Mouse (Mus musculus) testis, adult 2 months (tissue): ENCODE measurements around the gene Wipf2. TPM values are rescaled to one million over a fixed set of nuclear protein-coding genes. Genes with fewer than 3 reads are reported as not detected.
A peak's percentile ranks its signal among the peaks of the same experiment; 100 is the strongest.
"Not testable (repeated sequence)": the region's sequence is repeated elsewhere in the genome, so short reads cannot be mapped to it uniquely, and the experiment has no call there.

Experiments
- H3K27ac ChIP-seq: fragments of 200-500 bp; 2 replicates; pipeline ENCODE4 v1.5.1; 2012; ENCODE audit warnings: low read depth, low read length; ENCODE audit not compliant: control insufficient read depth, insufficient read depth
- H3K27me3 ChIP-seq: fragments of 200-500 bp; 2 replicates; pipeline ENCODE4 v1.6.1; 2012; ENCODE audit warnings: mild to moderate bottlenecking, low read length, moderate library complexity; ENCODE audit not compliant: control insufficient read depth, insufficient read depth
- H3K36me3 ChIP-seq: fragments of 200-500 bp; 2 replicates; pipeline ENCODE4 v1.6.1; 2012; ENCODE audit warnings: mild to moderate bottlenecking, low read length; ENCODE audit not compliant: control insufficient read depth, insufficient read depth
- H3K4me1 ChIP-seq: fragments of 200-500 bp; 2 replicates; pipeline ENCODE4 v1.6.1; 2012; ENCODE audit warnings: low read length; ENCODE audit not compliant: control insufficient read depth, insufficient read depth
- H3K4me3 ChIP-seq: fragments of 200-500 bp; 2 replicates; pipeline ENCODE4 v1.5.1; 2012; ENCODE audit warnings: low read depth, mild to moderate bottlenecking, low read length, moderate library complexity, mixed read lengths; ENCODE audit not compliant: control insufficient read depth
- CTCF ChIP-seq: fragments of 200-500 bp; IDR thresholded peaks from 2 replicates; pipeline ENCODE4 v1.5.1; 2012; ENCODE audit warnings: low read depth, mild to moderate bottlenecking, inconsistent platforms, low read length, moderate library complexity; ENCODE audit not compliant: control insufficient read depth, insufficient read depth, insufficient replicate concordance
- POLR2A ChIP-seq: fragments of 200-500 bp; IDR thresholded peaks from 2 replicates; pipeline ENCODE4 v1.6.1; 2012; ENCODE audit warnings: low read depth, mild to moderate bottlenecking, inconsistent platforms, low read length, moderate library complexity; ENCODE audit not compliant: control insufficient read depth
- polyA plus RNA-seq: library from polyadenylated mRNA; depleted of rRNA; stranded (reverse); fragments of >200 nt; gene quantifications from 2 replicates; pipeline ENCODE4 v1.2.3, GENCODE M21; 2012

Wipf2 gene
- polyA plus RNA-seq, 1 experiment, result 6.4 TPM

DNA sequence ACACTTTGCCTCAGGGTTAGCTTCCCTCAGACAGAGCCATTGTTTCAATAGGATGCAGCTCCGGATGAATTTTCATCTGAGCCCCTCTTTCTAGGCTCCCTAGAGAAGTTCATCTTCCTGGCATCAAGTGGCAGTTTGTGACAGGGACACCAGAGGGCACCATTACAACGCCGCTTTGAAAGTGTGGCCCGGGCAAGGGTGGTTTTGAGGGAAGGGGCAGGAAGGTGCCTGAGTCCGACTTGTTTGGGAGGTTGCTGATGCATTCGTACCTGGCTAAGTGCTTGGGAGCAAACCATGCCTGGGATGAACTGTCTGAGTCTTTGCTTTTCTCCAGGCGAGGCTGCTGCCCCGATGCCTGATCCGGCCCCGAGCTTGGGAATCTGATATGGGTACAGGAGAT lies 58.9 kb downstream of the Wipf2 start:
- not testable (repeated sequence) for H3K27ac ChIP-seq, H3K36me3 ChIP-seq, H3K27me3 ChIP-seq, H3K4me3 ChIP-seq
- TF ChIP-seq CTCF, result peak; percentile 37; the same call in 1 of the 2 replicates
- peaks cover 18% of the 10 kb centered on the region for H3K4me1 ChIP-seq

DNA sequence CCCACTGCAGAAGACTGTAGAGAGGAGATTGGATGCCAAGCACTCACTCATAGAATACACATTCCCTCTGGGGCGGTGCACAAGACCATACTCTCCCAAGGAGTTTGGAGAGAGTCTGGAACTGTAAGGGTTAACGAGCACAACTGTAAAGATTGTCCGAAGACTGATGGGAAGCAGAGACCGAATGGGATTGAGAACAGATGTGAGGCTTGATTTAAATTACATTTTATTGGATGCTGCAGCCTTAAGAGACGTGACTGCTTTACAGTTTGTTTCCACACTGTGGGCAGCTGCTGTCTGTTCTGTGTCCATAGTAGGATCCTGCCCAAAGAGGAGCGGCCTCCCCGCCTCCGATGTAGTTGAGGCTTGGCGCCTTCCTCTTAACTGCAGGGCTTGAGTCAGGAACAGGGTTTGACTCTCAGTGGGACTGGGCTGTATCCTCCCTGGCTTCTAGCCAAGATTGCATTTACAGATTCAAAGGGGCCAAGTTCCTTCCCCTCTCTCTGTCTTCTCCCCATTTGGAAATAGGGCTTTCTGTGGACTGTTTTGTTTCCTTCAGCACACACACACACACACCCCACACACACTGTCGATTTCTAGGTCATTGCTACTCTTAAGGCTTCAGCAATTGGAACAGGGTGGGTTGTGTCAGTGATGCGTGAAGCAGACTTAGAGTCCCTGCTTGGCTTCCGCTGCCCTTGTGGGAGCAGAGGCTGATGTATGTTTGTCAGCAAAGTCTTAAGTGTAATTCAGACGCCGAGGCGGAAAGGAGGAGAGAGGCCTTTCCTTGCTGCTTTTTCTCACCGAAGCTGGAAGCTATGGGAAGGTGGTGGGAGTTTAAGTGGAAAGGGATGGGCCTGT lies 59.6 kb downstream of the Wipf2 start:
- not testable (repeated sequence) for H3K27ac ChIP-seq, H3K27me3 ChIP-seq, H3K4me3 ChIP-seq, H3K36me3 ChIP-seq
- H3K4me1 ChIP-seq, result peaks cover 25% of the 10 kb centered on the region

DNA sequence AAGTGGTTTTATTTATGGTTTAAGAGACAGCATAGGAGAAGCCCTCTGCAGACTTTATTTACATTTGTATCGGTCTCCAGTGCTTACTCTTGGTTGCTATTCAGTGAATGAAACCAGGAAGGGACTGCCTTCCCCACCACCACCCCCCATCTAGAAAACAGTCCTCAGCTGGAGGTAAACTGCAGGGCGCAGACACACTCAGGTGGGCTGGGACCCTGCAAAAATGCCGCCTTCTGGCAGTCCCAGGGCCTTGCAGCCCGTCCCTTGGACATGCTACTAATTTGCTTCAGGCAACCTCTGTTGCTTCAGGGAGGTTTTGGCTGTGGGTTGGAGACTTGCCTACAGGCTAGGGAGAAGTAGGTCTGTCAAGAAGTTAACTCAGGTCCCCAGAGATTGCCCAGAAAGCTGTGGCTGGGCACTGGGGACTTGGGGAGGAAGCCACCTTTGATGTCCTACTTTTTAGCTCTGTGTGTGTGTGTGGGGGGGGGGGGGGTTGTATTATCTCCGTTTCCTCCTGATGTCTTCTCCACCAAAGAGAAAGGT lies 61.3 kb downstream of the Wipf2 start:
- TF ChIP-seq CTCF, result no peak
- TF ChIP-seq POLR2A, result no peak
- H3K27me3 ChIP-seq, result no peaks in the 10 kb centered on the region
- no peak overlapping the region for H3K4me3 ChIP-seq
- no peak overlapping the region for H3K27ac ChIP-seq
- peaks cover 28% of the 10 kb centered on the region for H3K4me1 ChIP-seq
- H3K36me3 ChIP-seq, result no peaks in the 10 kb centered on the region

DNA sequence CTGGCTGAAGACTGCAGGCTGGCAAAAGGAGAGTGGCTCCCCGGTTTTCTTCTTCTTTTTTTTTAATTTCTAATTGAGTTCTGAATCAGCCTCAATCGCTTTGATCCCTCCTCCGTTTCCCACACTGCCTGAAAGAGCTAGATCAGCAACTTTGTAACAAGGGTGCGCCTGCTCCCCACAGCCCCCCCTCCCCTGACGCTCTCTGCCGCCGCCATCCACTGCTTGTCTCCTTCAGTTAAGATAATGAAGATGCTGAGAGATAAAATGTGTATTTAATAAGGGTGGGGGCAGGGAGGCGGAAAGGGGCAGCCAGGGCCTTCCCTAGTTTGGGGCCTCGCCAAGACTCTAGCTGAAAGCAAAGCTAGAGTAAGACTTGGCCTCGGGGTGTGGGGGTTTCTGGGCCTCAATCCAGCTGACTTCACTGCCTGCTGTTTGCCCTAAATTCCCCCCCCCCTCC lies 61.9 kb downstream of the Wipf2 start:
- TF ChIP-seq CTCF, result no peak
- no peak for TF ChIP-seq POLR2A
- Histone ChIP-seq H3K27me3 (no peaks in the 10 kb centered on the region), H3K4me3 (no peak overlapping the region), H3K36me3 (no peaks in the 10 kb centered on the region), H3K4me1 (peaks cover 28% of the 10 kb centered on the region), H3K27ac (no peak overlapping the region)

DNA sequence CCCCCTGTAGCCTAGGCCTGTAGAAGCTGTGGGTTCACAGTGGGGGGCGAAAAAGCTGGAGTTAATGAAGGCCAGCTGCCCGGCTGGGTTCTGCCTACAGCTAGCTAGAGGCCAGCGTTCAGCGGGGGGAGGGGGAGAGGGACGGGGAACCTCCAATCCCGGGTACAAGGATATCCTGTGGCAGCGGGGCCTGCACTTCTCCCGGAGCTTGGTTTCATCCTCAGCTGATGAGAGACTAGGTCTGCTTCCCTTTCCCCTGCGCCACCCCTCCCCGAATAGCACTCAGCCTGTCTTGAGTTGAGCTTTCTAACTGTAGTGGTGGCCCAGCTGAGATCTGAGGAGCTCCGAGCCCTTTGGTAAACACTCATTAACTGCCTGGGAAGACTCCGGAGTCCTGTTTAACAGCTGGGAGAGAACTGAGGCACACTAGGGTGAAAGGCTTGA lies 62.5 kb downstream of the Wipf2 start:
- H3K27me3 ChIP-seq, result no peaks in the 10 kb centered on the region
- H3K4me1 ChIP-seq, result peaks cover 28% of the 10 kb centered on the region
- H3K27ac ChIP-seq, result peak overlapping the region; percentile 1; the same call in 1 of the 2 replicates
- TF ChIP-seq POLR2A (no peak), CTCF (no peak)
- no peak overlapping the region for H3K4me3 ChIP-seq
- no peaks in the 10 kb centered on the region for H3K36me3 ChIP-seq

DNA sequence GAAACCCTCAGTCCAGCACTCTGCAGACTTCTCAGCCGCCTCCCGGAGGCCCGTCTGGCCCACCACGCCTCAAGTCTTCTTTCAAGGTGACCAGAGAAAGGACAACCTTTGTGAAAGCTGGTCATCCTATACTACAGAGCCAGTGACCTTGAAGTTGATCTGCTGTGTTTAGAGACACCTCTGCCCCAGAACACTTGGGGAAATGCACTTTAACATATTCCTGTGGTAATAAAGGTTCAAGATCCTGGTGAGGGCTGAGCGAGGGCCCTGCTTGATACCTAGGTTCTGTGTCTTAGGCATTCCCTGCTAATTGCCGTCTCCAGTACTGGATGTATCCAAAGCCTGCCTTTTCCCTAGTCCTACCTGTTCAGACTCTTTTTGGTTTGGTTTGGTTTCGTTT lies 63.1 kb downstream of the Wipf2 start:
- H3K27ac ChIP-seq, result no peak overlapping the region
- TF ChIP-seq POLR2A (no peak), CTCF (no peak)
- H3K4me1 ChIP-seq, result peaks cover 28% of the 10 kb centered on the region
- no peak overlapping the region for H3K4me3 ChIP-seq
- H3K36me3 ChIP-seq, result no peaks in the 10 kb centered on the region
- no peaks in the 10 kb centered on the region for H3K27me3 ChIP-seq

DNA sequence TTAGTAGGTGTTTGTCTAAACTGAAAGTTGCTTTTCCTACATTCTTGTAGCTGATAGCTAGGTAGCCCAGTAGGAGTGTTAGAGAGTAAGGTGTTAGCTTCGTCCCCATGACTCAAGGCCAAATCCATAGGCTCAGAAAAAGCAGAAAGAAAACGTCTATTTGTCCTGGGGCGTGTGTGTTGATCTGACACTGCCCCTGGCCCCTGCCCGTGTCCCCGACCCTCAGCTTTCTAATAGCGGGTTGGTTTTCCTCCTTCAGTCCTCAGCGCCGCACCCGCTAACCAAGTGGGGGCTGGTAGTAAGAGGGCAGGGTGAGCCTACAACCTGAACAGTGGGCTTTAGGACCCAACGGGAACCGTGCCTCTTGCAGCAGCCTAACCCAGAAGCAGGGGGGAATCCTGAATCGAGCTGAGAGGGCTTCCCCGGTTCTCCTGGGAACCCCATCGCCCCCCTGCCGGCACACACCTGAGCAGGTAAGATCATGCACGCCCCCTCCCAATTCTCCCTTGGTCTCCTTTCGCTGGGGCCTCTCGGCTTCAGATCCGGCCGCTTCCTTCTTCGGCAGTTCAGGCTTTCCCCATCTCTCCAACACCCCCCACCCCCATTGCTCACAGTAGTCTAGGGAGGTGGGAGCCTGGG lies 64.1 kb downstream of the Wipf2 start, which contains the start of gene Rara:
Rara (plus strand) TSS at position 381 of the 639 bp plus-strand sequence.
- TF ChIP-seq POLR2A, result 0 out of 2 replicates have a peak, but pooled peaks have one; percentile 29
- no peak for TF ChIP-seq CTCF
- no peaks in the 10 kb centered on the region for H3K36me3 ChIP-seq
- peak within 1 kb of the TSS; percentile 30 for H3K4me3 ChIP-seq
- H3K27me3 ChIP-seq, result no peaks in the 10 kb centered on the region
- H3K4me1 ChIP-seq, result peaks cover 28% of the 10 kb centered on the region
- H3K27ac ChIP-seq, result peak within 1 kb of the TSS; percentile 47; the same call in 1 of the 2 replicates
